Mouse (Mus musculus): ENCODE measurements around the gene Kdr. TPM values are rescaled to one million over a fixed set of nuclear protein-coding genes. Genes with fewer than 3 reads are reported as not detected.
"Not testable (repeated sequence)": the region's sequence is repeated elsewhere in the genome, so short reads cannot be mapped to it uniquely, and the experiment has no call there.

Gene Kdr
- total RNA-seq, 2 experiments from 2014 or later = 4.6 to 6.2 TPM

- DNase-seq (ENCODE audit: extremely low spot score in 1 of 2, low spot score in 2 of 2) = no peak
- intact Hi-C loops (cut with DNase I) = no loop called here
- no peak overlapping the region; the same call in 1 of the 2 replicates for H3K27ac ChIP-seq
- TF ChIP-seq CTCF (IDR thresholded peaks at IDR 0.05) = no peak
- no peak overlapping the region for H3K4me3 ChIP-seq
These were observed 44.1 kb downstream of the Kdr start for GRCm38 (mm10) chr5:75934201-75934600.

GRCm38 (mm10) chr5:75933521-75934044, 44.7 kb downstream of the Kdr start:
- no peak for DNase-seq (ENCODE audit: extremely low spot score in 1 of 2, low spot score in 2 of 2)
- Histone ChIP-seq H3K4me3 (no peak overlapping the region; the same call in 1 of the 2 replicates), H3K27ac (peak overlapping the region; percentile 15; the same call in 1 of the 2 replicates)
- intact Hi-C loops (cut with DNase I) = no loop called here
- TF ChIP-seq CTCF (IDR thresholded peaks at IDR 0.05) = no peak

DNA sequence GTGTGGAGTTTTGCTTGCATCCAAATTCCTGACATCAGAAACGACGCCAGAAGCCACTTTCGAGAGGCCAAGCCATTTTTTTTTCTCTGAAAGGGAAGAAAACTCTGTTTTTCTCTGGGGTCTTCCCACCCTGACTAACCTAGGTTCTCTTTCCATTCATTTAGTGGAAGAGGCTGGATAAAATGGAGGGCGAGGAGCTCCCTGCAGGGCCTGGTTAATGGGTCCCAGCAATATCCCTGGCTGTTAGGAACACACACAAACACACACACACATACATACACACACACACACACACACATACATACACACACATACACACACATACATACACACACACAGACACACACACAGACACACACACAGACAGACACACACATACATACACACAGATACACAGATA, 46.8 kb downstream of the Kdr start:
- DNase-seq (ENCODE audit: extremely low spot score in 1 of 2, low spot score in 2 of 2); intact Hi-C loops (cut with DNase I); H3K27ac ChIP-seq; H3K4me3 ChIP-seq: not testable (repeated sequence)

- DNase-seq (ENCODE audit: extremely low spot score in 1 of 2, low spot score in 2 of 2) = no peak
- intact Hi-C loops (cut with DNase I) = no loop called here
- Histone ChIP-seq H3K27ac (no peak overlapping the region), H3K4me3 (no peak overlapping the region)
- no peak for TF ChIP-seq CTCF (IDR thresholded peaks at IDR 0.05)
These were observed 48.3 kb downstream of the Kdr start for GRCm38 (mm10) chr5:75929960-75930359.

- intact Hi-C loops (cut with DNase I) = no loop called here
These were observed 55.6 kb downstream of the Kdr start for GRCm38 (mm10) chr5:75922677-75923076.

GRCm38 (mm10) chr5:75921730-75922387, 56.4 kb downstream of the Kdr start:
- Histone ChIP-seq H3K27ac (no peak overlapping the region), H3K4me3 (no peak overlapping the region)
- intact Hi-C loops (cut with DNase I) = no loop called here
- DNase-seq (ENCODE audit: extremely low spot score in 1 of 2, low spot score in 2 of 2) = no peak
- no peak for TF ChIP-seq CTCF (IDR thresholded peaks at IDR 0.05)

More at GRCm38 (mm10) chr5:75922677-75923076, 55.6 kb downstream of the Kdr start:
- no peak for TF ChIP-seq CTCF (IDR thresholded peaks at IDR 0.05)
- Histone ChIP-seq H3K4me3 (no peak overlapping the region), H3K27ac (no peak overlapping the region)
- DNase-seq (ENCODE audit: extremely low spot score in 1 of 2, low spot score in 2 of 2) = no peak

DNA sequence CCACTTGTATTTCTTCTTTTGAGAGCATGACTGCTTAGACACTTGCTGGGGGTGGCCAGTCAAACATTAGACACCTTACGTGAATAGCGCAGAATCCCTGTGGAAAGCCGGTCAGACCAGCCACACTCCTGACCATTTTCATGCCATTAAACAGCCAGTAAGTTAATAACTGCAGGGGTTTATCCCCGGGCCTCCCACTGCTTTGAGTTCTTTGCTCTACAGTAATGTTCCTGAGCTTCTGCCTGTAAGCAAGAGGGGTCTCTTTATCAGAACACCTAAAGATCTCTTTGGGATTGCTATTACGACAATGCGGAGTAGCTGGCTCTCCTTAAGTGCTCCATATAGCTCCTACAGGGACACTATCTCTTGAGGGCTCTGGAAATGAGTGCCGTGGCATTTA, 58.7 kb downstream of the Kdr start:
- Histone ChIP-seq H3K27ac (no peak overlapping the region), H3K4me3 (no peak overlapping the region)
- no peak for DNase-seq (ENCODE audit: extremely low spot score in 1 of 2, low spot score in 2 of 2)
- TF ChIP-seq CTCF (IDR thresholded peaks at IDR 0.05) = no peak
- intact Hi-C loops (cut with DNase I) = no loop called here

- no peak for DNase-seq (ENCODE audit: extremely low spot score in 1 of 2, low spot score in 2 of 2)
- intact Hi-C loops (cut with DNase I) = no loop called here
- Histone ChIP-seq H3K27ac (no peak overlapping the region), H3K4me3 (no peak overlapping the region)
- no peak for TF ChIP-seq CTCF (IDR thresholded peaks at IDR 0.05)
These were observed 60.1 kb downstream of the Kdr start for GRCm38 (mm10) chr5:75918139-75918538.

DNA sequence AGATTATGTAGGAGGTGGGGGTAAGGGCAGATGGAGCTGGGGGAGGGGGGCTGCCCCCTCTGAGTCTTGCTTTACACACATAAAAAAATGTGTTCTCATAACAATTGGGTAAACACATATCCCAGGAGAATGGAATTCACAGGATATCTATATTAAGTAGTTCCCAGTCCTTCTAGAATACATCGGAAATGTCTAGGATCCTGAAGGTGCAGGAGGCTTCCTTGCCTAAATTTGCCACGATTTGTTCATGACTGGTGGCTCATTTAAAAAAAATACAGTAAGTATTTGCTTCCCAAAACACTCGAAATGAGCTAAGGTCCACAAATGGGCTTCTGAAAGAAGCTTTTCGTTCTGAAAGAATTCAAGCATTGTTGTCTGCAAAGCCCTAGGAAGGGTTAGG, 61.0 kb downstream of the Kdr start:
- intact Hi-C loops (cut with DNase I) = no loop called here
- no peak for TF ChIP-seq CTCF (IDR thresholded peaks at IDR 0.05)
- no peak for DNase-seq (ENCODE audit: extremely low spot score in 1 of 2, low spot score in 2 of 2)
- Histone ChIP-seq H3K4me3 (no peak overlapping the region), H3K27ac (no peak overlapping the region)

- intact Hi-C loops (cut with DNase I) = no loop called here
- Histone ChIP-seq H3K4me3 (no peak overlapping the region), H3K27ac (no peak overlapping the region)
- no peak for DNase-seq (ENCODE audit: extremely low spot score in 1 of 2, low spot score in 2 of 2)
- TF ChIP-seq CTCF (IDR thresholded peaks at IDR 0.05) = no peak
These were observed 72.2 kb downstream of the Kdr start for GRCm38 (mm10) chr5:75906102-75906501.

- TF ChIP-seq CTCF (IDR thresholded peaks at IDR 0.05) = no peak
- intact Hi-C loops (cut with DNase I) = no loop called here
- no peak for DNase-seq (ENCODE audit: extremely low spot score in 1 of 2, low spot score in 2 of 2)
- H3K4me3 ChIP-seq = no peak overlapping the region
- no peak overlapping the region for H3K27ac ChIP-seq
These were observed 77.9 kb downstream of the Kdr start for GRCm38 (mm10) chr5:75900231-75900920.

GRCm38 (mm10) chr5:75895351-75895750, 82.9 kb downstream of the Kdr start:
- DNase-seq (ENCODE audit: extremely low spot score in 1 of 2, low spot score in 2 of 2) = no peak
- intact Hi-C loops (cut with DNase I) = no loop called here
- H3K27ac ChIP-seq = no peak overlapping the region
- no peak overlapping the region for H3K4me3 ChIP-seq
- TF ChIP-seq CTCF (IDR thresholded peaks at IDR 0.05) = no peak
